Mouse (Mus musculus) 416B (cell line): ENCODE results near the gene Lgals7.

Experiments
- DNase-seq: peaks from one replicate; pipeline ENCODE4 v3.0.0; 2011; ENCODE audit warnings: low read depth

Gene Lgals7

GRCm38 (mm10) chr7:28863540-28863939 is at the start of gene Lgals7:
Lgals7 (plus strand) TSS chr7:28863853.
- no peak for DNase-seq

DNA sequence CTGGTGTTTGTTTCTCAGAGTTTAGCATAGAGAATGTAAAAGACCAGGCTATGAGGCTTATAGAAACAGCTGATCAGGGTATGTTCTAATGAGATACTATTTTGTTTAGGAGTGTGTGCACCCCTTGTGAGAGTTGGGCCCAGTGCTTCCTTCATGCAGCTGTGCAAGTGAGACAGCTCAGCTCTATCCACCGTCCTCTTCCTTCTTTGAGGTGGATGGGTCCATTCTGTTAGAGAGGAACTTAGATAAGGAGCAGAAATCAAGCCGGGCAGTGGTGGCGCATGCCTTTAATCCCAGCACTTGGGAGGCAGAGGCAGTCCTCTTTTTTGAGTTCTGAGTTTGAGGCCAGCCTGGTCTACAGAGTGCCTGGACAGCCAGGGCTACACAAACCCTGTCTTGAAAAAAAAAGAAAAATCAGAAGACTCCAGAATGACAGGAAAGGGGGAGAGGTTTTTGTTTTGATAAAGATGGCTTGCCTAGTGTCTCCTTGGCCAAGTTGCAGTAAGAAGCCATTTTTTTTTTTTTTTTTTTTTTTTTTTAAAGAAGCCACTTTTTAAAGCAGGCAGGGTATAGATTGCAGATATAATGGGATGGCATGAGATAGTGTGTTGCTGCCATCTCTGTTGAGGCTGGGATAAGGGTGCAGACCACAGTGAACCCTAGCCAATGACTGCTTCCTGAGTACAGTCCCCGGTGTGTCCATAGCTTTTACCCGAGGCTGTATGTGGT is 49.2 kb upstream of the Lgals7 start:
- no peak for DNase-seq

GRCm38 (mm10) chr7:28815230-28815629 is 48.4 kb upstream of the Lgals7 start:
- no peak for DNase-seq

- DNase-seq: no peak
These were observed 47.5 kb upstream of the Lgals7 start for GRCm38 (mm10) chr7:28816201-28816600.

GRCm38 (mm10) chr7:28816920-28817319 is 46.7 kb upstream of the Lgals7 start:
- no peak for DNase-seq

- no peak for DNase-seq
These were observed 46.1 kb upstream of the Lgals7 start for GRCm38 (mm10) chr7:28817524-28817923.

GRCm38 (mm10) chr7:28817957-28818356 is 45.7 kb upstream of the Lgals7 start:
- DNase-seq: no peak

DNA sequence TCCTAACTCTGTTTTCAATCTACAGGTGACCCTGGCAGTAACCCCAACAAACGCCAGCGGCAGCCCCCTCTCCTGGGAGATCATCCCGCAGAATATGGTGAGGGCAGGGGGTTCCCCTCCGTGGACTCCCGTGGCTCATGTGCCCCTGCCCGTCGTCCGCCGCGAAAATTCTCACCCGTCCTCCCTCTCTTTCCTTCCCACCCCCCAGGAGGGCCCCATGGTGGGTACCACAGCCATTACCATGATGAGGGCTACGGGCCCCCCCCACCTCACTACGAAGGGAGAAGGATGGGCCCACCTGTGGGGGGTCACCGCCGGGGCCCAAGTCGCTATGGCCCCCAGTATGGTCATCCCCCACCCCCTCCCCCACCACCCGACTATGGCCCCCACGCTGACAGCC is 45.2 kb upstream of the Lgals7 start:
- no peak for DNase-seq

DNA sequence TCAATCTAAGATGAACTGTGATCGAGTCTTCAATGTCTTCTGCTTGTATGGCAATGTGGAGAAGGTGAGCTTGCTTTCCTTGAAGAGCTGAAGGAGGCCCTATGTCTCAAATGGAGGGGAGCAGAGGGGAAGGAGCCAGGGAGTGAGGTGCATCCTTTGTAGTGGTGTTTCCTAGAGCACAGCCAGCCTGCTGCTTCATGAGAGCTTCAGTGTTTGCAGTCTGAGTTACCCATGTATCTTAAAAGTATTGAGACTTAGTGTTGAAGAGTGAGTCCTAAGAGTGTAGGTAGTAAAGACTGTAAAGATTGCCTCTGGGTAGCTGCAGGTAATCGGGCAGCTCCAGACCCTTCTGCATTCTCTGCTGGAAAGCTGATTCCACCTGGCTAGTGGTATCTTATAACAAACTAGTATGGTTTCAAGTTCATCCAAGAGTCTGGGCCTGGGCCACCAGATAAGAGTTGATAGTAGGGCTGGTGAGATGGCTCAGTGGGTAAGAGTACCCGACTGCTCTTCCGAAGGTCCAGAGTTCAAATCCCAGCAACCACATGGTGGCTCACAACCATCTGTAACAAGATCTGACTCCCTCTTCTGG is 44.7 kb upstream of the Lgals7 start:
- no peak for DNase-seq

- no peak for DNase-seq
These were observed 44.1 kb upstream of the Lgals7 start for GRCm38 (mm10) chr7:28819571-28819970.

- peak; percentile 36 for DNase-seq
These were observed 43.0 kb upstream of the Lgals7 start for GRCm38 (mm10) chr7:28820358-28821260.

- peak; percentile 85 for DNase-seq
These were observed 42.3 kb upstream of the Lgals7 start for GRCm38 (mm10) chr7:28821261-28821831.

DNA sequence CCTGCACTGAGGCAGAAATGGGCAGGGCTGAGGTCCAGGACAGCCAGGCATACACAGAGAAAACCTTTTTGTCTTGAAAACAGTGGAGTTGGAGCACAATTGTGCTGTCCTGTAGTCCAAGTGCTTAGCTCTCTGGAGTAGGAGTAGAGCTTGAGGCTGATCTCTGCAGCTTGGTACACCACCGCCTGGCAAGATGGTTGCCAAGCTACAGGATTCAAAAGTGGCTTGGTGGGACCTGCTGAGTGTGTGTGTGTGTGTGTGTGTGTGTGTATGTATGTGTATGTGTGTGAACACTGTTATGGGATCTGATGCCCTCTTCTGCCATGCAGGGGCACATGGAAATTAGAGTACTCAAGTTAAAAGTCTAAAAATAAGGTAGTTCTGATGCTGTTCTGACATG is 41.1 kb upstream of the Lgals7 start:
- DNase-seq: no peak

- no peak for DNase-seq
These were observed 40.4 kb upstream of the Lgals7 start for GRCm38 (mm10) chr7:28822993-28823903.

DNA sequence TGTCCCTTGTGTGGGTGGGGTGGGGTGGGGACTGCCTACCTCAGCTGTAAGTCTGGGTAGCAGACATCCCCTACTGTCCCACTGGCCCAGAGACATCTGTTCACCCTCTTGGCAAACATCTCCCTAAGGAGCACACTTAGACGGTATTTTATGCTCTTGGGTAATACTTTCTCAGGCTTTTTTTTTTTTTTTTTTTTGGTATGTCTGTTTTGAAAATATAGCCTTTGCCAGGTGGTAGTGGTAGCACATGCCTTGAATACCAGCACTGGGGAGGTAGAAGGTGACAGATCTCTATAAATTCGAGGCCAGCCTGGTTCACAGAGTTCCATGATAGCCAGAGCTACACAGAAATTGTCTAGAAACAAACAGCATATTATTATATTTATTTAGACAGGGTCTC is 39.7 kb upstream of the Lgals7 start:
- DNase-seq: no peak

- DNase-seq: peak; percentile 94
These were observed 38.5 kb upstream of the Lgals7 start, which contains the start of gene Ech1 for GRCm38 (mm10) chr7:28824941-28825685. Ech1 (plus strand) TSS chr7:28825217.

GRCm38 (mm10) chr7:28825686-28826401 is 37.8 kb upstream of the Lgals7 start:
- DNase-seq: peak; percentile 82

DNA sequence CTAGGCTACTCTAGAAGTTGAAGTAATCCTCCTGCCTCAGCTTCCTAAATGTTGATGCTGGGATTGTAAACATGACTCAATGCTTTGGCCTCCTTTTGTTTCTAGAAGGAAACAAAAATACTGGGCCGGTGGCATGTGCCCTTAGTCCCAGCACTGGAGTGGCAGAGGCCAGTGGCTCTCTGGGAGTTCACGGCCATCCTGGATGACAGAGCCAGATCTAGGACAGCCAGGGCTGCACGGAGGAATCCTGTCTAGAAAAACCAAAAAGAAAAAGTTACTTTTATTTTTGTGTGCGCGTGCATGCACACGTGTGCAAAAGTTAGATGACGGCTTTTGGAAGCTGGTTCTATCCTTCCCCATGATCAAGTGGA is 37.3 kb upstream of the Lgals7 start:
- DNase-seq: no peak

DNA sequence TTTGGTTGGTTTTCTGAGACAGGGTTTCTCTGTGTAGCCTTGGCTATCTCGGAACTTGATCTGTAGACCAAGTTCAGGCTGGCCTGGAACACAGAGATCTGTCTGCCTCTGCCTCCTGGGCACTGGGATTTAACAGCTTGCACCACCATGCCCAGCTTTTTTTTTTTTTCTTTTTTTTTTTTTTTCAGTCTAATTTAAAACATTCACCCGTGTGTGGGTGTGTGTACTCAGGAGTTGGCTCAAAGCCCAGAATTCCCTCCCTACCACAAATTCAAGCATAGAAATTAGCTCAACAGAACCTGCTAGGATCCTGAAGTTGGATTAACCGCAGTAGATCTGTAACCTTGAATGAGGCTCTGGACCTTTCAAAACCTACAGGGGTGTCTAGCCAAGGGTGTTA is 36.3 kb upstream of the Lgals7 start:
- DNase-seq: no peak

- DNase-seq: no peak
These were observed 33.8 kb upstream of the Lgals7 start for GRCm38 (mm10) chr7:28829821-28830220.
